Mouse (Mus musculus) embryonic facial prominence, embryonic 13.5 days (tissue): ENCODE data around the gene Dcaf10. TPM values are rescaled to one million over a fixed set of nuclear protein-coding genes. Genes with fewer than 3 reads are reported as not detected.

Source experiments
- ATAC-seq: fragments of 200-750 bp; cut with Nextera tagmentation; 2 replicates; pipeline ENCODE4 v1.8.0; 2017; ENCODE audit warnings: low read depth; ENCODE audit not compliant: insufficient number of reproducible peaks, insufficient read depth, low FRiP score, low TSS enrichment
- H3K27ac ChIP-seq: fragments of 300-500 bp; sonication (generic); 2 replicates; pipeline ENCODE4 v1.5.1; 2015; ENCODE audit warnings: moderate library complexity, mild to moderate bottlenecking, inconsistent platforms
- H3K27me3 ChIP-seq: fragments of 300-500 bp; sonication (generic); 2 replicates; pipeline ENCODE4 v1.6.1; 2015; ENCODE audit warnings: mild to moderate bottlenecking, inconsistent platforms
- H3K36me3 ChIP-seq: fragments of 300-500 bp; sonication (generic); 2 replicates; pipeline ENCODE4 v1.6.1; 2015; ENCODE audit warnings: mild to moderate bottlenecking, inconsistent platforms
- H3K4me1 ChIP-seq: fragments of 300-500 bp; sonication (generic); 2 replicates; pipeline ENCODE4 v1.6.1; 2015; ENCODE audit warnings: inconsistent platforms
- H3K4me2 ChIP-seq: fragments of 300-500 bp; sonication (generic); 2 replicates; pipeline ENCODE4 v1.6.1; 2015; ENCODE audit warnings: moderate library complexity, mild to moderate bottlenecking, inconsistent platforms
- H3K4me3 ChIP-seq: fragments of 300-500 bp; sonication (generic); 2 replicates; pipeline ENCODE4 v1.5.1; 2015; ENCODE audit warnings: mild to moderate bottlenecking, inconsistent platforms
- H3K9ac ChIP-seq: fragments of 300-500 bp; sonication (generic); 2 replicates; pipeline ENCODE4 v1.6.1; 2015; ENCODE audit warnings: mild to moderate bottlenecking, inconsistent platforms
- H3K9me3 ChIP-seq: fragments of 300-500 bp; sonication (generic); 2 replicates; pipeline ENCODE4 v1.6.1; 2016; ENCODE audit warnings: inconsistent platforms
- WGBS: fragments of 180-500 bp; shearing (Covaris S2); methylation state at CpG from one replicate; pipeline ENCODE4 v1.1.7; 2015; ENCODE audit warnings: mixed read lengths; 5-methylcytosine and 5-hydroxymethylcytosine counted together
- polyA plus RNA-seq: library from polyadenylated mRNA; unstranded; fragments of >200 nt; fragmentation: Nextera tagmentation; extraction: Ambion mirVana; gene quantifications from 2 replicates; pipeline ENCODE4 v1.2.1, GENCODE M21; 2015

The Dcaf10 gene
- polyA plus RNA-seq, 1 experiment from 2014 or later, result 12.5 TPM

DNA sequence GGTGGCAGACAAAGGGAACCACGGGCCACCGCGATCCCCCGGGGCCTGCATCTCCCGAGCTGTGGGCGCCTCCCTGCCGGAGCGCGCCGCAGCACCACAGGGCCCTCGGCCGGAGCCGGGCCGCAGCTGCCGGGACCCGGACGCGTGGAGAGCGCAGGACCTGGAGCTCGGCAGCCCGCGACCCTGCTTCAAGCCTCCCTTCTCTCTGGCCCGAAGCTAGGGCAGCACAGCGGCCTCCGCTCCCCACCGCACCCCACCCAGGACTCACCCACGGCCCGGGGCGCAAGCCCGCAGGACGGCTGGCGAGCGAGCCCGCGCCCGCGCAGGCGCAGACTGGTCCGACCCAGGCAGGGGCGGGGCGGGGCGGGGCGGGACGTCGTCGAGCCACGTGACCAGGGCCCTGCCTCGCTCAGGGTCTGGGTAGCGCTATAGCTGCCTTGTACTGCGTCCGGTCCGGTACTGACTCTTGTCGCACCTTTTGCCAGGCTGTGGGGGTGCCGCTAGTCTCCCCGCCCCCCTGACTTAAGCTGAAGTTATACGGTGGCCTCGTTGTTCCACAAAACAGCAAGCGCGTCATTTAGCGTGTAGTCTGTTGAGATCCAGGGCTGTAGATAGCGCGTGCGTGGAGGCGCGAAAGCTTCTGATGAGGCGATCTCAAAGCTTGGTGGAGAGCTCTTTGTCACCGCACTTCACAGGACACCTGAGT, 66.7 kb downstream of the Dcaf10 start, which contains the start of gene Slc25a51:
Gene Slc25a51 (minus strand): TSS at position 340 of the 706 bp plus-strand sequence.
- under 1% methylated on average over 64 of the region's 67 CpGs for WGBS
- H3K9ac ChIP-seq, result peak within 1 kb of the TSS; percentile 98
- peak; percentile 94 for ATAC-seq

GRCm38 (mm10) chr4:45409270-45409669, 67.4 kb downstream of the Dcaf10 start:
- ATAC-seq, result no peak
- WGBS, result 1% methylated on average over 10 of the region's 10 CpGs

More for the DNA sequence above, 66.7 kb downstream of the Dcaf10 start, which contains the start of gene Slc25a51:
- peak within 1 kb of the TSS; percentile 94 for H3K4me3 ChIP-seq
- H3K27me3 ChIP-seq, result peaks cover 6% of the 10 kb centered on the region; the same call in 1 of the 2 replicates
- peaks cover 10% of the 10 kb centered on the region for H3K36me3 ChIP-seq
- peak within 1 kb of the TSS; percentile 92 for H3K27ac ChIP-seq
- peaks cover 26% of the 10 kb centered on the region for H3K4me1 ChIP-seq
- peak within 1 kb of the TSS; percentile 91 for H3K4me2 ChIP-seq
- no peaks in the 10 kb centered on the region for H3K9me3 ChIP-seq

DNA sequence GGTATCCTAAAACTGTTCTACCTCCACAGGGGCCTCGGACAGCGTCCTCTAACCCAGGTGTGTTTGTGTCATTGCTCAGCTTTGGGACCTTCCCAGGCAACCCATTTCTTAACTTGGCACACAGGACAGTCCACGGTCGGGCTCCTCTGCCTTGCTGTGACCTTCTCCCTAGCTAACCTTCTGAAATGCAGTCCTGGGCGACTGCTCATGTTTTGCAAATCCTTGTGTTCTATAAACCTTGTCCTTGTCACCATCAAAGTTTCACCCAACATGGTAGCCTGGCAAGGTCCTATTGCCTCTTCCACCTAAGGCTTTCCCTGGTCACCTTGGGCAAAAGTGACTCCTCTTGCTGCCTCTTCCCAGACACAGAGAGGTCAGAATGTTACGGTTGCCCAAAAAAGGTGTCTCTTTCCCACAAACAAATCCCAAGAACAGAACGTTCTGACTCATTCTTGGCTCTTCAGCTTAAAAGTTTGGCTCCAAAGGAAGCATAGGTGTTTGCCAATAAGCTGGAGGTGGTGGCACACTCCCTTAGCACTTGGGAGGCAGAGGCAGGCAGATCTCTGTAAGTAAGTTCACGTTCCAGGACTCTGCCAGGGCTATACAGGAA, 69.4 kb downstream of the Dcaf10 start:
- ATAC-seq, result no peak
- no peak overlapping the region for H3K9ac ChIP-seq

More at GRCm38 (mm10) chr4:45409270-45409669, 67.4 kb downstream of the Dcaf10 start:
- Histone ChIP-seq H3K4me1 (peaks cover 25% of the 10 kb centered on the region), H3K27me3 (peaks cover 6% of the 10 kb centered on the region; the same call in 1 of the 2 replicates), H3K36me3 (peaks cover 3% of the 10 kb centered on the region), H3K27ac (peak overlapping the region; percentile 92), H3K9ac (peak overlapping the region; percentile 98), H3K9me3 (no peaks in the 10 kb centered on the region), H3K4me2 (peak overlapping the region; percentile 91), H3K4me3 (peak overlapping the region; percentile 94)

GRCm38 (mm10) chr4:45412433-45413192, 70.7 kb downstream of the Dcaf10 start:
- Histone ChIP-seq H3K27me3 (peaks cover 6% of the 10 kb centered on the region; the same call in 1 of the 2 replicates), H3K4me1 (peaks cover 6% of the 10 kb centered on the region), H3K36me3 (no peaks in the 10 kb centered on the region), H3K27ac (no peak overlapping the region), H3K4me2 (no peak overlapping the region), H3K9me3 (no peaks in the 10 kb centered on the region), H3K4me3 (no peak overlapping the region), H3K9ac (no peak overlapping the region)
- ATAC-seq, result no peak
- 51% methylated on average over 16 of the region's 16 CpGs for WGBS

More for the DNA sequence above, 69.4 kb downstream of the Dcaf10 start:
- Histone ChIP-seq H3K4me1 (peaks cover 19% of the 10 kb centered on the region), H3K27ac (no peak overlapping the region), H3K36me3 (no peaks in the 10 kb centered on the region), H3K27me3 (peaks cover 6% of the 10 kb centered on the region; the same call in 1 of the 2 replicates), H3K9me3 (no peaks in the 10 kb centered on the region), H3K4me2 (no peak overlapping the region), H3K4me3 (no peak overlapping the region)
- WGBS, result 88% methylated on average over 8 of the region's 8 CpGs

DNA sequence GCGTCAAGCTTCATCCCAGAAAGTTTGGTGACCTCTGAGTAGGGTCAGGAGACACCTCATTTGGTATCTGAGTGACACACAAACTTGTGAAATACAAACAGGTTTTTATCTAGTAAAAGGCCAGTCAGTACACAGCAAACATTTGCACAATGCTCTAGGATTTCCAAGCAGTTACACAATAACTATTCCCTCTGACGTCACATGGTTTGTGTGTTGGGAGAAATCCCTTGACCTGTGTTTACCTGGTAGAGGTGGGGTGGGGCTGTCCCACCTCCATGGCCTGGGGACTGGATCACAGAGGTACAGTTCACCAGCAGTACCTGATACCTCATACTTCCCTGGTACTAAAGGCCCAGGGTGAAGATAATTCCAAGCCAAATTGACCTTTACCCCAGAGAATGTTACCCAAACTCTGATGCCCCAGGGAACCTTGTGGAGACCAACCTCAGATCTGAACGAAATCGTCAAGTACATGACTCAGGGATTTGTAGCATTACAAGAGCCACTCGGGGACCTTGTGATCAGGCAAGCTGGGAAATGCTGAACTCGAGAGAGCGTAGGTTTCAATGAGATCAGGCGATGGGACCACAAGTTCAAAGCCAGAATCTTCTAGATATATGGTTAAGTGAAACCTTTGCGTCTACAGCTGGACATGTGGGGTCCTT, 71.9 kb downstream of the Dcaf10 start:
- 81% methylated on average over 9 of the region's 9 CpGs for WGBS

GRCm38 (mm10) chr4:45416314-45416713, 74.4 kb downstream of the Dcaf10 start:
- WGBS, result 61% methylated on average over 7 of the region's 7 CpGs
- Histone ChIP-seq H3K9ac (no peak overlapping the region), H3K4me1 (peaks cover 29% of the 10 kb centered on the region), H3K4me2 (no peak overlapping the region), H3K4me3 (no peak overlapping the region), H3K27ac (no peak overlapping the region), H3K9me3 (no peaks in the 10 kb centered on the region), H3K36me3 (no peaks in the 10 kb centered on the region), H3K27me3 (peaks cover 6% of the 10 kb centered on the region; the same call in 1 of the 2 replicates)
- no peak for ATAC-seq

More for the DNA sequence above, 71.9 kb downstream of the Dcaf10 start:
- no peak overlapping the region for H3K27ac ChIP-seq
- H3K4me3 ChIP-seq, result no peak overlapping the region
- no peaks in the 10 kb centered on the region for H3K36me3 ChIP-seq
- no peak overlapping the region for H3K4me2 ChIP-seq
- H3K27me3 ChIP-seq, result peaks cover 6% of the 10 kb centered on the region; the same call in 1 of the 2 replicates
- ATAC-seq, result no peak
- peaks cover 12% of the 10 kb centered on the region; the same call in 1 of the 2 replicates for H3K4me1 ChIP-seq
- no peaks in the 10 kb centered on the region for H3K9me3 ChIP-seq
- H3K9ac ChIP-seq, result no peak overlapping the region

DNA sequence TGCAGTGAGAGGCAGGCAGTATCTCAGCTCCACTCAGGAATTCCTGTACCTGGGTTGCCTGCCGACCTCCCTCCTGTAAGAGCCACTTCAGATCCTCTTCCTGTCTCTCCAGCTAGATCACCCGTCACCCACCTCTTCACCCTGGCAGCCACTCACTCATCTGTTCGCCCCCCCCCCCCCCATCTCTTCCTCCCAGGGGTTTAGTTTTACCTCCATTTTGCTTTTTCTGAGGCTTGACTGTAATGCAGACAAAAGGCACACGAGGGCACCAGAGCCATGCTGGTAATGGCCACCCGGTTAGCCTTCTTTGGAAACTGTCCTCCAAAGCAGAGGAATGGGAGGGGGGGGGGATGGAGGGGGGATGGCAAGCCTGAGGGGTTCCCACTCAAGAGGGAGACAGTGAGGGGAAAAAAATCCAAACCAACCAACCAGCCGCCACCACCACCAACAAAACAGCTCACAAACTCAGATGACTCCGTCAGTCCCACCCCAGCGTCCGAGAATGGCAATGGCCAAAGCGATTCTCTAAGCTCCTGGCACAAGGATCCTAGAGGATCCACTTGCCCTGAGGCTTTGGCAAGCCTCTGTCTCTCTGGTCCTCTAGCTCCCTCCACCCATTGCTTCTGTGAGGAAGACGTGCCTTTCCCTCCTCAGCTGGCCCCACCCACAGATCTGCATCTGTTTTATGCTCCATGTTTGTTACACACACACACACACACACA, 76.5 kb downstream of the Dcaf10 start:
- Histone ChIP-seq H3K36me3 (peaks cover 7% of the 10 kb centered on the region; the same call in 1 of the 2 replicates), H3K4me2 (peak overlapping the region; percentile 45), H3K4me3 (no peak overlapping the region), H3K9ac (peak overlapping the region; percentile 41; the same call in 1 of the 2 replicates), H3K27me3 (peaks cover 2% of the 10 kb centered on the region; the same call in 1 of the 2 replicates), H3K9me3 (no peaks in the 10 kb centered on the region), H3K4me1 (peaks cover 38% of the 10 kb centered on the region), H3K27ac (no peak overlapping the region)
- WGBS, result 13% methylated on average over 10 of the region's 11 CpGs
- ATAC-seq, result no peak; the same call in 1 of the 2 replicates

DNA sequence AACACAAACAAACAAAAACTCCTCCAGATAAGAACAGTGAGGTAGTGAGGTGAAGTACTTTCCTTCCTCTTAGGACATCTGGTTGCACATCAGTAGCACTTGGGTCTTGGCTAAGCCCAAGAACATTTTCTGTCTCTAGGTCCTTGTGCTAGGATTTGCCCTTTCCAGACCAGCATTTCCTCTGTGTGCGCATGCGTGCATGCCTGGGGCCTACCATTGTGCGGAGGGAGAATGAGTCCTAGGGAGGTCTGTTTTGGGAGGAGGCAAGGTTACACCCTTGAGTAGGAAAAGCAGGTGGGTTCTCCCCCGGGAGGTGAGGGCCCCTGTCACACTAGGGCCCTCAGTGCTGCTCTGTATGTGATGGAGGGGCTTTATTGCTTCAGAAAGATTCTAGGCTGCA, 77.2 kb downstream of the Dcaf10 start:
- H3K27me3 ChIP-seq, result no peaks in the 10 kb centered on the region
- H3K9me3 ChIP-seq, result no peaks in the 10 kb centered on the region
- H3K4me3 ChIP-seq, result no peak overlapping the region
- no peak overlapping the region for H3K27ac ChIP-seq
- H3K4me1 ChIP-seq, result peaks cover 44% of the 10 kb centered on the region
- H3K9ac ChIP-seq, result 0 out of 2 replicates have a peak overlapping the region, but pooled peaks have one; percentile 2
- no peak for ATAC-seq
- H3K36me3 ChIP-seq, result peaks cover 12% of the 10 kb centered on the region; the same call in 1 of the 2 replicates
- WGBS, result 81% methylated on average over 4 of the region's 4 CpGs
- no peak overlapping the region; the same call in 1 of the 2 replicates for H3K4me2 ChIP-seq

DNA sequence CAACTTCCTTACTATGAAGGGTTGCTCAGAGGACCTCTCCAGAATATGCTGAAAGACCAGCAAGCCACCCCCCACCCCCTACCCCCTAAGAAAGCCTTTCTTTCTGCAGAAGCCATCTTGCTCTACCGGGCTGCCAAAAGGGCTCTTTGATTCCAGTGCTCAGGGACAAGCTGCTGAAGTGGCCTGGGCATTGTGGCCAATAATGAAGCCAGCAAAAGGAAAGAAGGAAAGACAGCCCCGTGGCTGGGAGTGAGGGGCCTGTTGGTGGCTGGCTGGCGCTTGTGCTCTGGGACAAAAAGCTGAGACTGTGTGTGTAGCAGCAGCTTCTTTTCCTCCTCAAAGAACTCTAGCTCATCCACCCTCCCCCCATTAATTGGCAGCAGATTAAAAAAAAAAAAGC, 78.8 kb downstream of the Dcaf10 start:
- Histone ChIP-seq H3K27ac (peak overlapping the region; percentile 55; the same call in 1 of the 2 replicates), H3K9ac (no peak overlapping the region), H3K4me3 (no peak overlapping the region), H3K4me1 (peaks cover 46% of the 10 kb centered on the region), H3K4me2 (no peak overlapping the region), H3K27me3 (no peaks in the 10 kb centered on the region), H3K9me3 (no peaks in the 10 kb centered on the region), H3K36me3 (peaks cover 12% of the 10 kb centered on the region; the same call in 1 of the 2 replicates)
- no peak for ATAC-seq
- 41% methylated on average over 3 of the region's 3 CpGs for WGBS

GRCm38 (mm10) chr4:45421519-45422260, 79.8 kb downstream of the Dcaf10 start:
- WGBS, result 58% methylated on average over 11 of the region's 11 CpGs
- peaks cover 47% of the 10 kb centered on the region for H3K4me1 ChIP-seq

More at GRCm38 (mm10) chr4:45421519-45422260, 79.8 kb downstream of the Dcaf10 start:
- ATAC-seq, result no peak
- no peak overlapping the region for H3K4me2 ChIP-seq
- H3K36me3 ChIP-seq, result peaks cover 12% of the 10 kb centered on the region; the same call in 1 of the 2 replicates
- H3K9me3 ChIP-seq, result no peaks in the 10 kb centered on the region
- no peak overlapping the region for H3K4me3 ChIP-seq
- peak overlapping the region; percentile 27; the same call in 1 of the 2 replicates for H3K9ac ChIP-seq
- no peaks in the 10 kb centered on the region for H3K27me3 ChIP-seq
- H3K27ac ChIP-seq, result peak overlapping the region; percentile 66
